Mouse (Mus musculus) layer of hippocampus, postnatal 10 days (tissue): ENCODE data around the gene Mybl2. TPM values are rescaled to one million over a fixed set of nuclear protein-coding genes. Genes with fewer than 3 reads are reported as not detected.
"Not testable (repeated sequence)": the region's sequence is repeated elsewhere in the genome, so short reads cannot be mapped to it uniquely, and the experiment has no call there.

Experiments used
- DNase-seq, 2 experiments: peaks; one replicate each; pipeline ENCODE4 v3.0.0; 2021; ENCODE audit warnings: low spot score in 2 of 2
- long read RNA-seq: library from polyadenylated mRNA; stranded (forward); transcript quantifications from one replicate; pipeline ENCODE4 v2.0.0, GENCODE M21; 2023
- total RNA-seq, 2 experiments: library from RNA; stranded (reverse); gene quantifications; 2 replicates each; pipeline ENCODE4 v1.2.3; 2021

The Mybl2 gene
- total RNA-seq: 1 to 10 TPM; 2.6 to 3.4 TPM
- long read RNA-seq: 0 reads

GRCm38 (mm10) chr2:163054335-163054840 lies at the start of gene Mybl2:
Gene Mybl2 (plus strand): TSS chr2:163054687.
- peak; percentile 82 to 86 for DNase-seq

DNA sequence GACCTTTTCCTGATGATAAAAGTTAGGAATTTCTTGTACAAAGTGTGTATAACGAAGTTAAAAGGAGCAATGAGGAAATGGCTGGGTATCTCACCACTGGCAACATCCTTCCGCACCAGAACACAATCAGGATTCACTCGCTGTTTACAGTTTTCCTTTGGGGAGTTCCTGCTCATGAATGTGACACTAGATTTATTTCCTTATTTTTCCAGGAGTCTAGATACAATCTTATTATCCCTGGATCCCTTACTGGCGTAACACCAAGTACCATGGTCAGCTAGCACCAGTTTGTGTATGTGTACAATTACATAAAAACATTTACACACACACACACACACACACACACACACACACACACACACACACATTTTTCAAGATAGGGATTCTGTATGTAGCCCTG lies 47.2 kb upstream of the Mybl2 start:
- no peak for DNase-seq

- DNase-seq: peak; percentile 93 to 95
Measured at GRCm38 (mm10) chr2:163016916-163017743, 37.4 kb upstream of the Mybl2 start, which contains the start of gene Ift52. Gene Ift52 (plus strand): TSS chr2:163017354.

GRCm38 (mm10) chr2:163031289-163031688 lies 23.2 kb upstream of the Mybl2 start:
- no peak for DNase-seq

DNA sequence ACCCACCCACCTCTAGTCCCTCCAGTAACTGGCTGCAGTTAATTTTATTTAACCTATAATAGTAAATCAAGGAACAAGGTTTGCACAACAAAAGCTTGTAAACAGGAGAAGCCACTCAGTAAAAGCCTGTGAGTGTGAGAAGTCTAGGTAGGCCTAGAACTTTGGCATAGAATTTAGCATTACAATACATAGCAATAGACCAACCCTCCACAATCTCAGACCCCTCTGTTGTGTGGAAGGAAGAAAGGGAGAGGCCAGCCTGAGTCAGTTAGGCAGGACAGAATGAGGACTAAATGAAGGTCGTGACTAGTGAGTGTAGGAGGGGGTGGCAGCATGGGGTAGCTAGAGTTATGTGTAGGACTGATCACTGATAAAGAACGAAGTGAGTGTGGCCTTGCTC lies 22.7 kb upstream of the Mybl2 start:
- DNase-seq: no peak

DNA sequence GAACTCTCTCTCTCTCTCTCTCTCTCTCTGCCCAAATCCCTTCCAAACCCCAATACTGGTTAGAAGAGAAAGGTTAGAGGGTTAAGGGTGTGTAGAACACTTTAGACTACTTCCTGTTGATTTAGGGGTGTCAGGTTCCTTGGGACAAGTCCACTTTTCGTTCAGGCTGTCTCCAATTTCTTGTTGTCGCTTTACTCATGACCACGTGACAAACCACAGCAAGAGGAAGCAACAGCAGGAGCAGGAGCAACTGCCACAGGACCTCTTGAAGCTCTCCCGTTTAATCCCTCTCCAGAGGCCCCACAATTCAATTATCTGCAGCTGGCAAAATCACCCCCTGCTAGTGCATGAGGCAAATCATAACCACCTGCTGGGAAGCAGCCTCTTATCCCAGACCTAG lies 21.9 kb upstream of the Mybl2 start:
- no peak for DNase-seq

DNA sequence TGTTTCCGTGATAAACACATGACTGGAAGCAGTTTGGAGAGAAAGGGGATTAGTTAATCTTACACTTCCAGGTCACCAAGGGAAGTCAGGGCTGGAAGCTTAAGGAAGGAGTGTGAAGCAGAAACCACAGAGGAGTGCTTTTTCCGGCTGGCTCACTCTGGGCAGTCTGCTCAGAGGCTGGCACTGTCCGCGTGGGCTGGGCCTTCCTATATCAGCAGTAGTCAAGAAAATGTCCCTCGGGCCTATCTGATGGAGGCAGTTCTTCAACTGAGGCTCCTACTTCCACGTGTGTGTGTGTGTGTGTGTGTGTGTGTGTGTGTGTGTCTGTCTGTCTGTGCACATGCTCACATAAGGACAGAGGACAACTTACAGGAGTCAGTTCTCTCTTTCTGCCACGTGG lies 14.5 kb upstream of the Mybl2 start:
- DNase-seq: no peak

GRCm38 (mm10) chr2:163048125-163048524 lies 6.4 kb upstream of the Mybl2 start:
- peak; percentile 81 to 85 for DNase-seq

DNA sequence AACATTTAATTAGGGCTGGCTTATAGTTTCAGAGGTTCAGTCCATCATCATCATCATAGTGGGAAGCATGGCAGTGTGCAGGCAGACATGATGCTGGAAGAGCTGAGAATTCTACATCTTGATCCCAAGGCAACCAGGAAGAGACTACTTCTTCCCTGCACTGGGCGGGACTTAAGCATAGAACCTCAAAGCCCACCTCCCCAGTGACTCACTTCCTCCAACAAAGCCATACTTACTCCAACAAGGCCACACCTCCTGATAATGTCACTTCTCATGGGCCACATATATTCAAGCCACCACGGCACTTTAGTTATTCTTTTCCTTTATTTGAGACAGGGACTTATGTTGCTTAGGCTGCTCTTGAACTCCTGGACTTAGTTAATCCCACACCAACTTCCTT lies 5.4 kb upstream of the Mybl2 start:
- DNase-seq: no peak

GRCm38 (mm10) chr2:163051691-163052090 lies 2.8 kb upstream of the Mybl2 start:
- DNase-seq: no peak

DNA sequence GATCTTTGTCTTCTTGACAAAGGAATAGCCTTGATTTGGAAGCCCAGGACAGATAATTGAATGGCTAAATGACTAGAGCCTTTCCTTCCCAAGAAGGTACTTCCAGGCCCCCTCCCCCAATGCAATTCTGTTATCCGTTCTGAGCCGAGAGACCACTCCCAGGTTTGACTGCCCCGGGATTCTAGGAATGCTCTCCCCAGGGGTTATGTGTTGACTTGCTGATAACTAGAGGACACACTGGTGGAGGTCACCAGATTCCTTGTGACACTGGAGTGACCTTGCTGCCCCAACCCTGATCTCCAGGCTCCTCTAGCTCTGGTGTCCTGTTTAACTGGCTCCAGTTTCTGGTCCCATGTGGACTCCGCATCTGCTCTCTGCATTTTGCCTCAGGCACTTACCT lies 2.4 kb upstream of the Mybl2 start:
- DNase-seq: no peak

DNA sequence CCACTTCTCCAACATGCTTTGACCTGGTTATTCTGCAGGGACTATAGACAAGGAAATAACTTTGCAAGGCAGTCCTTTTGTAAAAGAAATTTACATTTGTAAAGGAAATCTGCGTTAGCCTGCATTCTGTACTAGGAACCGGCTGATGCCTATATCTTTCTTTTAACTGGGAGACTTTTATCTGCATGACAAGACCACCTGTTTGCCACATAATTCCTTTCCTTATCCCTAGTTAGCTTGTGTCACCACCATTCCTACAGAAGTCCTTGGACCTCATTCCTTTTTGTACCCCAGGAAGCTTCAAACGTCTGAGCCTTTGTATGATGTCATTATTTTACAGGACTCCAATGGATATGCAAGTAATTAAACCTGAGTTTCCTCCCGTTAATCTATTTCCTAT lies 1.7 kb upstream of the Mybl2 start:
- DNase-seq: no peak

DNA sequence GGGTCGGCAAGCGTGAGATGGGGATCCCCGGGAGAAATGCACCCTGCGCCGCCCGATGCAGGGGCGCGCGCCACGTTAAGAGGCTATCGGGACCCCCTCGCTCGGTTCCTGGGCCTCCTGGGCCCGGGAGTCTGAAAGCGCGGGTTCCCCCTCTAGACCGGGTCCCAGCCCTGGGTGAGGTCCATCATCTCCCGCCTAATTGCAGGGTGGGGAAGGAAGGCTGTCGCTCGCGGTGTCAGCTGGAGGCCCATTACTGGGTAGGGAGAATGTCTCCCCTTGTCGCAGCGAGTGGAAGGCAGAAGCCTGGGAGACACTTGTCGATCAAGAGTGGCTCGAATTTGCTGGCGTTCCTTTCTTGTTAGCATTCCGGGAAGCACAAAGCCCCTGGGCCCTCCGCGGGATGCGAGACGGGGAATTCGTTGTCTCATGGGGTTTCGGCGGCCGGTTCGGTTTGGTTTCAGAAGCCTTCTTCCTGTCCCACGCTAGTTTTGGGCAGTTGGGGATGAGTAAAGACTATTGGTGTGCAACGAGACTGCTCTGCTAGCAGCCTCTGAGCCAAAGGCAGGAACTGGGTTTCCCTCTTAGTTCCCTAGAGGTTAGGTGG lies 506 bp downstream of the Mybl2 start:
- peak; percentile 10 to 19 for DNase-seq

- no peak for DNase-seq
Measured at GRCm38 (mm10) chr2:163055715-163056114, 1.2 kb downstream of the Mybl2 start.

DNA sequence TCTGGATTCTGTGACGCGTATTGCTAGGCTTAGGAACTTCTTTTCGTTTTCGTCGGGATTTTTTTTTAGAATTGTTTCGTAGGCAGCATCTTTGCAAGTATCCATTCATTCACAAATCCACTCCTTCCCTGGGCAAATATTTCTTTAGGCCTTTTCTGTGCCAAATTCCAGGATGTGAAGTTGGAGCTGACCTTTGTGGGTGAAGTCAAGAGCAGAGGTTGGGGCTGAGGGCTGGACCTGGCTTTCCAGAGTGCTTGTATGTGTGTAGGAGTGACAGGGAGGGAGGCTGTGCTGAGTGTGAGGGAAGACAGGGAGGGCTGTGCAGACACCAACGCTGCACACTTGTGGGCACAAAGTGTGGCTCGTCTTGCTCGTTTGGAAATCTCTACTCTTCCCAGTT lies 2.1 kb downstream of the Mybl2 start:
- no peak for DNase-seq

DNA sequence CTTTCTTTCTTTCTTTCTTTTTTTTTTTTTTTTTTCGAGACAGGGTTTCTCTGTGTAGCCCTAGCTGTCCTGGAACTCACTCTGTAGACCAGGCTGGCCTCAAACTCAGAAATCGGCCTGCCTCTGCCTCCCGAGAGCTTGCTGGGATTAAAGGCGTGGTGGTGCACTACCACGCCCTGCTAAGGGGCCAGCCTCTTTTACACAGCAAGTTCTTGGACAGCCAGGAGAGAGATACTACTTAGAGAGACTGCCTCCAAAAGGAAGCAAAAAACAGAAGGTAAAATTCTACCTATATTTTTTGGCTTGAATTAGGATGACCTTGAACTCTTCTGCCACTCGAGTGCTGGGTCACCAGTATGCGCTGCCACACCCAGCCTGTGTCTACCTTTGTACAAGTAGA lies 4.5 kb downstream of the Mybl2 start:
- DNase-seq: not testable (repeated sequence)

- no peak for DNase-seq
Measured at GRCm38 (mm10) chr2:163060630-163061029, 6.1 kb downstream of the Mybl2 start.

GRCm38 (mm10) chr2:163061203-163062118 lies 7.0 kb downstream of the Mybl2 start:
- no peak for DNase-seq

DNA sequence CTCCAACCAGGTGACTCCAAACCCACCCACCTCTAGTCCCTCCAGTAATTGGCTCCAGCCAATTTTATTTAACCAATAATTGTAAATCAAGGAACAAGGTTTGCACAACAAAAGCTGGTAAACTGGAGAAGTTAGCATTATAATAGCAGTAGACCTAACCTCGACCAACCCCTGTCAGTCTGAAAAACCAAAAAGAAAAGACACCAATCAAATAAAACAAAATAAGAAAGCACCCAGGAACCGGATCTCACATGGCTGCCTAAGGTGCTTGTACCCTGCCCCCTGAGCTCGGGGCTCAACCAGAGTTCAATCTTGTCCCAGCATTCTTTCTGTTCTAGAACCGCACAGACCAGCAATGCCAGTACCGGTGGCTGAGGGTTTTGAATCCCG lies 7.6 kb downstream of the Mybl2 start:
- no peak for DNase-seq

GRCm38 (mm10) chr2:163066326-163066725 lies 11.8 kb downstream of the Mybl2 start:
- no peak for DNase-seq

- DNase-seq: no peak
Measured at GRCm38 (mm10) chr2:163067233-163067632, 12.7 kb downstream of the Mybl2 start.
